Mouse (Mus musculus): ENCODE measurements at regions not wholly inside any gene's neighbourhood (a gene's known extent, or its start where the extent isn't known, plus 50 kb on each side); places are given as distances from the start of the nearest gene placed in this dataset.

GRCm38 (mm10) chr10:17592387-17592786 lies 130.6 kb upstream of the Cited2 start:
- no peak for DNase-seq (ENCODE audit: low read depth, low spot score)

GRCm38 (mm10) chr10:17596126-17596525 lies 126.9 kb upstream of the Cited2 start:
- DNase-seq (ENCODE audit: low read depth, low spot score): no peak

- DNase-seq (ENCODE audit: low read depth, low spot score): no peak
Observed at GRCm38 (mm10) chr10:17596743-17597142, 126.3 kb upstream of the Cited2 start.

- DNase-seq (ENCODE audit: low read depth, low spot score): no peak
Observed at GRCm38 (mm10) chr10:17599246-17599645, 123.8 kb upstream of the Cited2 start.

GRCm38 (mm10) chr10:17599831-17600761 lies 122.9 kb upstream of the Cited2 start:
- no peak for DNase-seq (ENCODE audit: low read depth, low spot score)

GRCm38 (mm10) chr10:17600762-17601108 lies 122.3 kb upstream of the Cited2 start:
- no peak for DNase-seq (ENCODE audit: low read depth, low spot score)

GRCm38 (mm10) chr10:17602446-17602845 lies 120.6 kb upstream of the Cited2 start:
- DNase-seq (ENCODE audit: low read depth, low spot score): no peak

- no peak for DNase-seq (ENCODE audit: low read depth, low spot score)
Observed at GRCm38 (mm10) chr10:17608220-17608619, 114.8 kb upstream of the Cited2 start.

- DNase-seq (ENCODE audit: low read depth, low spot score): no peak
Observed at GRCm38 (mm10) chr10:17610592-17610991, 112.4 kb upstream of the Cited2 start.

GRCm38 (mm10) chr10:17613281-17613680 lies 109.7 kb upstream of the Cited2 start:
- no peak for DNase-seq (ENCODE audit: low read depth, low spot score)

GRCm38 (mm10) chr10:17618024-17618423 lies 105.0 kb upstream of the Cited2 start:
- no peak for DNase-seq (ENCODE audit: low read depth, low spot score)

- no peak for DNase-seq (ENCODE audit: low read depth, low spot score)
Observed at GRCm38 (mm10) chr10:17619617-17620016, 103.4 kb upstream of the Cited2 start.

- DNase-seq (ENCODE audit: low read depth, low spot score): no peak
Observed at GRCm38 (mm10) chr10:17621703-17622385, 101.2 kb upstream of the Cited2 start.

GRCm38 (mm10) chr10:17622802-17623201 lies 100.2 kb upstream of the Cited2 start:
- no peak for DNase-seq (ENCODE audit: low read depth, low spot score)

GRCm38 (mm10) chr10:17629709-17630108 lies 93.3 kb upstream of the Cited2 start:
- no peak for DNase-seq (ENCODE audit: low read depth, low spot score)

GRCm38 (mm10) chr10:17630861-17631581 lies 92.0 kb upstream of the Cited2 start:
- no peak for DNase-seq (ENCODE audit: low read depth, low spot score)

GRCm38 (mm10) chr10:17631817-17632216 lies 91.2 kb upstream of the Cited2 start:
- DNase-seq (ENCODE audit: low read depth, low spot score): peak; percentile 2

- DNase-seq (ENCODE audit: low read depth, low spot score): no peak
Observed at GRCm38 (mm10) chr10:17632959-17633674, 89.9 kb upstream of the Cited2 start.

- no peak for DNase-seq (ENCODE audit: low read depth, low spot score)
Observed at GRCm38 (mm10) chr10:17645363-17645762, 77.7 kb upstream of the Cited2 start.

GRCm38 (mm10) chr10:17646391-17646790 lies 76.6 kb upstream of the Cited2 start:
- no peak for DNase-seq (ENCODE audit: low read depth, low spot score)

GRCm38 (mm10) chr10:17648077-17648476 lies 74.9 kb upstream of the Cited2 start:
- DNase-seq (ENCODE audit: low read depth, low spot score): no peak

Measured in retina, adult 2 months (tissue).